Mouse (Mus musculus) MEL (cell line): Measurements from ENCODE around the gene Frmd6. TPM values are rescaled to one million over a fixed set of nuclear protein-coding genes. Genes with fewer than 3 reads are reported as not detected.

ENCODE experiments used
- DNase-seq: peaks from one replicate; pipeline ENCODE4 v3.0.0; 2011; ENCODE audit warnings: low read depth, low spot score
- H3K27ac ChIP-seq: 2 replicates; pipeline ENCODE4 v1.5.1; 2012; ENCODE audit warnings: low read depth, mild to moderate bottlenecking, control low read depth, low read length, moderate library complexity; ENCODE audit not compliant: control insufficient read depth
- H3K27me3 ChIP-seq, 2 experiments: fragments of 150-350 bp in 1 of 2; sonication (generic) in 1 of 2; 2 replicates each; pipeline ENCODE4 v1.6.1; 2012; ENCODE audit warnings: low read length in 2 of 2, mild to moderate bottlenecking in 2 of 2, improper control_type of control experiment in 1 of 2, moderate library complexity in 1 of 2; ENCODE audit not compliant: insufficient read depth in 2 of 2, control insufficient read depth in 1 of 2
- H3K36me3 ChIP-seq, 2 experiments: 2 replicates each; pipeline ENCODE4 v1.6.1; 2012 to 2014; ENCODE audit warnings: low read length in 2 of 2, improper control_type of control experiment in 1 of 2, inconsistent platforms in 1 of 2, mild to moderate bottlenecking in 1 of 2; ENCODE audit not compliant: insufficient read depth in 2 of 2, control insufficient read depth in 1 of 2
- H3K4me1 ChIP-seq, 2 experiments: fragments of 150-350 bp in 1 of 2; sonication (generic) in 1 of 2; 2 replicates each; pipeline ENCODE4 v1.6.1; 2012; ENCODE audit warnings: low read length in 2 of 2, improper control_type of control experiment in 1 of 2, mild to moderate bottlenecking in 1 of 2; ENCODE audit not compliant: insufficient read depth in 2 of 2, control insufficient read depth in 1 of 2
- H3K4me3 ChIP-seq, 2 experiments: fragments of 150-350 bp in 1 of 2; sonication (generic) in 1 of 2; 2 replicates each; pipeline ENCODE4 v1.5.1; 2012; ENCODE audit warnings: low read depth in 2 of 2, low read length in 2 of 2, mild to moderate bottlenecking in 2 of 2, moderate library complexity in 2 of 2, control low read depth in 1 of 2, improper control_type of control experiment in 1 of 2; ENCODE audit not compliant: control insufficient read depth in 1 of 2, insufficient read depth in 1 of 2
- H3K79me2 ChIP-seq: 2 replicates; pipeline ENCODE4 v1.6.1; 2012; ENCODE audit warnings: mild to moderate bottlenecking, low read length, moderate library complexity; ENCODE audit not compliant: control insufficient read depth, poor library complexity, insufficient read depth
- H3K9ac ChIP-seq: 2 replicates; pipeline ENCODE4 v1.6.1; 2012; ENCODE audit warnings: low read depth, mild to moderate bottlenecking, control low read depth, low read length, moderate library complexity; ENCODE audit not compliant: control insufficient read depth, poor library complexity, severe bottlenecking
- H3K9me3 ChIP-seq: fragments of 150-350 bp; sonication (generic); replicated peaks from 2 replicates; pipeline ENCODE4 v1.6.1; 2012; ENCODE audit warnings: mild to moderate bottlenecking, low read length, improper control_type of control experiment, moderate library complexity; ENCODE audit not compliant: insufficient read depth
- CHD1 ChIP-seq: IDR thresholded peaks from 2 replicates; pipeline ENCODE4 v1.6.1; 2012; ENCODE audit warnings: low read depth, mild to moderate bottlenecking, inconsistent platforms, low read length, improper control_type of control experiment
- CTCF ChIP-seq, 3 experiments: IDR thresholded peaks in 2 of 3; conservative IDR thresholded peaks in 1 of 3; 2 replicates each; pipeline ENCODE4 v1.5.1; 2011 to 2012; ENCODE audit warnings: low read length in 3 of 3, low read depth in 2 of 3, mild to moderate bottlenecking in 2 of 3, improper control_type of control experiment in 1 of 3, inconsistent platforms in 1 of 3, mixed read lengths in 1 of 3, moderate library complexity in 1 of 3; ENCODE audit not compliant: control insufficient read depth in 1 of 3, insufficient read depth in 1 of 3, poor library complexity in 1 of 3, severe bottlenecking in 1 of 3
- EP300 ChIP-seq, 2 experiments: IDR thresholded peaks; 2 replicates each; pipeline ENCODE4 v1.6.1; 2011; ENCODE audit warnings: improper control_type of control experiment in 2 of 2, low read length in 2 of 2, low read depth in 1 of 2, mild to moderate bottlenecking in 1 of 2
- GATA1 ChIP-seq: IDR thresholded peaks from 2 replicates; pipeline ENCODE4 v1.6.1; 2011; ENCODE audit warnings: low read depth, low read length, improper control_type of control experiment
- HCFC1 ChIP-seq: IDR thresholded peaks from 2 replicates; pipeline ENCODE4 v1.6.1; 2012; ENCODE audit warnings: low read depth, mild to moderate bottlenecking, inconsistent platforms, low read length, improper control_type of control experiment, moderate library complexity
- JUND ChIP-seq: IDR thresholded peaks from 2 replicates; pipeline ENCODE4 v1.6.1; 2011; ENCODE audit warnings: low read depth, mild to moderate bottlenecking, improper control_type of control experiment, low read length
- KAT2A ChIP-seq: conservative IDR thresholded peaks from 2 replicates; pipeline ENCODE4 v1.6.1; 2012; ENCODE audit warnings: low read depth, low read length, improper control_type of control experiment, inconsistent platforms
- MAZ ChIP-seq: IDR thresholded peaks from 2 replicates; pipeline ENCODE4 v1.6.1; 2012; ENCODE audit warnings: low read depth, mild to moderate bottlenecking, inconsistent platforms, low read length, improper control_type of control experiment
- MXI1 ChIP-seq: IDR thresholded peaks from 2 replicates; pipeline ENCODE4 v1.6.1; 2011; ENCODE audit warnings: mild to moderate bottlenecking, low read depth, low read length, improper control_type of control experiment
- MYC ChIP-seq: IDR thresholded peaks from 2 replicates; pipeline ENCODE4 v1.6.1; 2011; ENCODE audit warnings: low read depth, mild to moderate bottlenecking, low read length, improper control_type of control experiment, moderate library complexity
- NRF1 ChIP-seq: IDR thresholded peaks from 2 replicates; pipeline ENCODE4 v1.6.1; 2014; ENCODE audit warnings: low read depth, mild to moderate bottlenecking, inconsistent platforms, low read length, improper control_type of control experiment, moderate library complexity; ENCODE audit not compliant: poor library complexity, insufficient read depth, severe bottlenecking
- POLR2A ChIP-seq, 2 experiments: IDR thresholded peaks; 2 replicates each; pipeline ENCODE4 v1.6.1; 2011 to 2012; ENCODE audit warnings: low read length in 2 of 2, mild to moderate bottlenecking in 2 of 2, control low read depth in 1 of 2, improper control_type of control experiment in 1 of 2, low read depth in 1 of 2, moderate library complexity in 1 of 2; ENCODE audit not compliant: control insufficient read depth in 1 of 2, insufficient read depth in 1 of 2, poor library complexity in 1 of 2
- RCOR1 ChIP-seq: IDR thresholded peaks from 2 replicates; pipeline ENCODE4 v1.6.1; 2012; ENCODE audit warnings: low read depth, mild to moderate bottlenecking, inconsistent platforms, low read length, improper control_type of control experiment
- SMC3 ChIP-seq: IDR thresholded peaks from 2 replicates; pipeline ENCODE4 v1.6.1; 2011; ENCODE audit warnings: low read depth, low read length, improper control_type of control experiment
- TAL1 ChIP-seq: IDR thresholded peaks from 2 replicates; pipeline ENCODE4 v1.6.1; 2012; ENCODE audit warnings: mild to moderate bottlenecking, inconsistent platforms, low read length, moderate library complexity, mixed read lengths
- TBP ChIP-seq: IDR thresholded peaks from 2 replicates; pipeline ENCODE4 v1.8.0; 2011; ENCODE audit warnings: low read depth, low read length, improper control_type of control experiment
- USF1 ChIP-seq: IDR thresholded peaks from 2 replicates; pipeline ENCODE4 v1.6.1; 2014; ENCODE audit warnings: low read depth, mild to moderate bottlenecking, inconsistent platforms, low read length, improper control_type of control experiment, moderate library complexity
- ZC3H11A ChIP-seq: IDR thresholded peaks from 2 replicates; pipeline ENCODE4 v1.6.1; 2012; ENCODE audit warnings: low read depth, mild to moderate bottlenecking, inconsistent platforms, low read length, improper control_type of control experiment
- polyA plus RNA-seq, 2 experiments: library from polyadenylated mRNA; stranded (reverse) in 1 of 2; unstranded in 1 of 2; fragments of >175 nt in 1 of 2; fragments of >200 nt in 1 of 2; gene quantifications; 2 replicates each; pipeline versions ENCODE4 v1.2.1 to v1.2.4; 2012; ENCODE audit warnings: low replicate concordance in 2 of 2, low read depth in 1 of 2; ENCODE audit not compliant: insufficient read length in 2 of 2, insufficient read depth in 1 of 2, missing spikeins in 1 of 2
- total RNA-seq: library from RNA; depleted of rRNA; stranded (reverse); fragments of 300-350 nt; gene quantifications from 2 replicates; pipeline ENCODE4 v1.2.3, GENCODE M21; 2012

The Frmd6 gene
- total and polyA plus RNA-seq, 3 experiments: 3.7 to 5.0 TPM; not detected in 1

GRCm38 (mm10) chr12:70824729-70825650 is at the start of gene Frmd6 (continued):
- no peak for TF ChIP-seq JUND
- peak in 1 of 2 experiments; percentile 40; a peak in 1 of 4 replicates for TF ChIP-seq EP300 (IDR thresholded peaks at IDR 0.05; ENCODE audit: low read depth in 1 of 2, low read length in 2 of 2)
- 0 out of 2 replicates have a peak, but pooled peaks have one; percentile 16 for TF ChIP-seq MYC
- no peak for TF ChIP-seq ZC3H11A
- TF ChIP-seq CHD1: peak; percentile 99

- no peak overlapping the region for H3K4me3 ChIP-seq
- DNase-seq: no peak
- H3K27ac ChIP-seq: no peak overlapping the region
- TF ChIP-seq MAZ (no peak), TAL1 (no peak), TBP (no peak), POLR2A (IDR thresholded peaks at IDR 0.05; ENCODE audit: control insufficient read depth in 1 of 2, insufficient read depth in 1 of 2, low read depth in 1 of 2, low read length in 2 of 2, poor library complexity in 1 of 2) (no peak), USF1 (no peak), CTCF (IDR thresholded peaks at IDR 0.05 in 2 of 3, conservative IDR thresholded peaks at IDR 0.05 in 1 of 3; ENCODE audit: control insufficient read depth in 1 of 3, insufficient read depth in 1 of 3, low read depth in 2 of 3, low read length in 3 of 3, poor library complexity in 1 of 3, severe bottlenecking in 1 of 3) (no peak), EP300 (IDR thresholded peaks at IDR 0.05; ENCODE audit: low read depth in 1 of 2, low read length in 2 of 2) (no peak), HCFC1 (no peak), KAT2A (no peak), MXI1 (no peak), CHD1 (no peak), SMC3 (no peak), NRF1 (no peak), RCOR1 (no peak), GATA1 (no peak)
- TF ChIP-seq, all 39 proteins: peak for 0
- H3K4me1 ChIP-seq: no peaks in the 10 kb centered on the region
- peaks cover 4 to 6% of the 10 kb centered on the region in 2 experiments; a peak in 3 of 4 replicates for H3K27me3 ChIP-seq
- no peaks in the 10 kb centered on the region for H3K9me3 ChIP-seq
- no peaks in the 10 kb centered on the region for H3K79me2 ChIP-seq
- H3K36me3 ChIP-seq: no peaks in the 10 kb centered on the region
- no peak overlapping the region for H3K9ac ChIP-seq
Observed at GRCm38 (mm10) chr12:70775609-70776008, 49.7 kb upstream of the Frmd6 start.
